Comparison of ENCODE assay signal across 23 mouse cellular contexts in the genomic region with DNA sequence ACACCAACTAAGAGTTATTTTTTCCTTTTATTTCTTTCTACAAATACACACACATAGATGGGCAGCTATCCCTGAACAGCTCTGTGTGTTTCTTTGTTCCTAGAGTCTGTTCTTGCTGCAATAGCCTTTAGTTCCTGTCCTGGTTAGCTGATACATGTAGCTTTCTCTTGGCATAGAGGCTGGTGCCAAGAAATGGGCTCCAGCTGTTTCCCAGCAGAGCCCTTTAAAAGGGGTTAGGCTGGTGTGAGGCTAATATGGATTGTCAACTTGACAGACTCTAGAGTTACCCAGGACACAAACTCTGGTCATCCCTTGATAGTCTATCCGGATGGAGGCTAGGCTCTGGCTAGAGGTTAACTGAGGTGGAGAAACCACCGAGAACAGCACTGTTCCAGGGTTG.
"Had no signal": no experiment of that assay in that cellular context is flagged by ENCODE, and none has a peak within 500 bp of the region (broad histone marks: within the 10 kb centered on the region; RNA-seq: fewer than 3 reads in every experiment).

No protein-coding gene starts in this region.

- ATAC-seq: forebrain, embryonic 16.5 days; hindbrain, embryonic 16.5 days; inflammation-experienced regulatory T-cells, adult 6 months; intestine, embryonic 15.5 days; intestine, postnatal 0 days had no signal

- DNase-seq: gastrocnemius, postnatal 14 days; gastrocnemius, postnatal 36 days; heart, postnatal 10 days; heart, postnatal 4 days; kidney, adult 18-20 months; kidney, adult 8-10 months; kidney, postnatal 10 days; kidney, postnatal 25 days; kidney, postnatal 4 days had no signal

- H3K4me3 ChIP-seq: heart, embryonic 10.5 days; heart, embryonic 12.5 days; hindbrain, embryonic 10.5 days; hindbrain, embryonic 12.5 days; intestine, embryonic 15.5 days; layer of hippocampus, adult 2 months; left cerebral cortex, adult 2 months; limb, embryonic 10.5 days; limb, embryonic 12.5 days had no signal

- H3K36me3 ChIP-seq: heart, embryonic 10.5 days; heart, embryonic 12.5 days; hindbrain, embryonic 10.5 days; hindbrain, embryonic 12.5 days; intestine, embryonic 15.5 days; limb, embryonic 10.5 days; limb, embryonic 12.5 days had no signal

- H3K9ac ChIP-seq: heart, embryonic 12.5 days; hindbrain, embryonic 12.5 days; hindbrain, embryonic 14.5 days; intestine, embryonic 15.5 days; limb, embryonic 12.5 days had no signal

- H3K4me1 ChIP-seq: heart, embryonic 10.5 days; heart, embryonic 12.5 days; hindbrain, embryonic 12.5 days; intestine, embryonic 15.5 days; limb, embryonic 10.5 days; limb, embryonic 12.5 days had no signal

- H3K9me3 ChIP-seq: heart, embryonic 10.5 days; heart, embryonic 12.5 days; hindbrain, embryonic 10.5 days; intestine, embryonic 15.5 days; limb, embryonic 10.5 days; limb, embryonic 12.5 days had no signal

- H3K4me2 ChIP-seq: heart, embryonic 12.5 days; hindbrain, embryonic 12.5 days; hindbrain, embryonic 14.5 days; intestine, embryonic 15.5 days; limb, embryonic 12.5 days had no signal

- H3K27me3 ChIP-seq: heart, embryonic 12.5 days; hindbrain, embryonic 12.5 days; intestine, embryonic 15.5 days; limb, embryonic 12.5 days had no signal

- H3K27ac ChIP-seq: heart, embryonic 10.5 days; hindbrain, embryonic 10.5 days; hindbrain, embryonic 12.5 days; hindbrain, embryonic 14.5 days; intestine, embryonic 15.5 days; layer of hippocampus, adult 2 months; left cerebral cortex, adult 2 months; limb, embryonic 10.5 days; limb, embryonic 12.5 days had no signal
